Mouse (Mus musculus) urinary bladder, postnatal 4 days (tissue): ENCODE data around the gene Gimap7.

Source experiments
- DNase-seq, 2 experiments: peaks; one replicate each; pipeline ENCODE4 v3.0.0; 2021 to 2022; ENCODE audit warnings: low spot score in 2 of 2

Gene Gimap7

DNA sequence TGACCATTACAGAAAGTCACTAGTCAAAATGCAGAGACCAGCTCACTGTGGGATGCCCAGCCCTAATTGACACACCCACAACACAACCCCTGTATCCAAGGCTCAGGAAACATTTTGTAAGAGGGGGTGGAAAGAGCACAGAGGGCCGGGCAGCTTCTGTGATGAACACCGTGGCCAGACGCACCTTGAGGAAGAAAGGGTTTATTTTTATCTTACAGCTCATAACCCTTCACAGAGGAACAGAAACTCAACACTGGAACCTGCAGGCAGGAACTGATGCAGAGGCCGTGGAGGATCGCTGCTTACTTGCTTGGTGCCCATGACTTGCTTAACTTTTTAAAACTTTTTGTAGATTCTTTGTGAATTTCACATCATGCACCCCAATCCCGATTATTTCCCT lies 25.5 kb upstream of the Gimap7 start:
- no peak for DNase-seq

DNA sequence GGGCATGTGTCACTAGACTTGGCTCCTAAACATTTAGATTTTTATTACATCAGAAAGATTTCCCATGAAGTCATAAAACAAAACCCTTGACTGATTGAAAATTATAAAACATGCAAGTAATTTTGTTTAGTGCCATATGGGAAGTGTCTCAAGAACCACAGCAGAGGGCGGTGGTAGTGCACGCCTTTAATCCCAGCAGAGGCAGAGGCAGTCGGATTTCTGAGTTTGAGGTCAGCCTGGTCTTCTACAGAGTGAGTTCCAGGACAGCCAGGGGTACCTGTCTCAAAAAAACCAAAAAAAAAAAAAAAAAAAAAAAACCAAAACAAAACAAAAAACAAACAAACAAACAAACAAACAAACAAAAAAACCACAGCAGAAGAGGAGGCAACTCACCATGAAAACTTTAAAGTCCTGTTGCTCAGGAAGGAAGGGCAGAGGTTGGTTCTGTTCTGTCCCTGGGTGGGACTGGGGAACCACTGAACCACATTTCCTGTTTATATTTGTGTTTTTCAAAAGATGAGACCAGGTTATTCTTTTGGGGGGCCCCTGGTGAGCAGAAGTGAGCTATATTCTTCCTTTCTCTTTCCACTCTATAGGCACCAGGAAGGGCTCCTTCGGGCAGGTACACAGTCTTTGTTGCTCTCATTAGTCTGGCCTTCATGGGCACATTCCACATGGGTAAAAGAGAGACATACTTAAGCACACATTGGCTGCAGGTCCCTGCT lies 21.4 kb upstream of the Gimap7 start:
- DNase-seq = no peak

DNA sequence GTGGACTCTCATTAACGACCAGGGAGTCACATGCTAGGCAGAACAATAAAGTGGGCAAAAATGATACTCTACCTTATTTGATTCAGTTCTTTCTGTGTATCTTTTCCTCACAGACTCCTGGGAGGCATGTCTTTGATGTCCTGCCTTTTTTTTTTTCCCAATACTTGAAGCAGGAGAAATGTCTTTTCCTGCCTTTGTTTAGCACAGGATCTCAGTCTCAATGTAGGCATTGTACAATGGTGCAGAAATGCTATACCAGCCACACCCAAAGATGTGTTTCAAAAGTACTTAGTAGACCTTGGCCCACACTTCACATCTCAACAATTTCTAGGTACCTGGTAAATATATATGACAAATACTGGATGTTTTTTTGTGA lies 20.9 kb upstream of the Gimap7 start:
- DNase-seq = no peak

DNA sequence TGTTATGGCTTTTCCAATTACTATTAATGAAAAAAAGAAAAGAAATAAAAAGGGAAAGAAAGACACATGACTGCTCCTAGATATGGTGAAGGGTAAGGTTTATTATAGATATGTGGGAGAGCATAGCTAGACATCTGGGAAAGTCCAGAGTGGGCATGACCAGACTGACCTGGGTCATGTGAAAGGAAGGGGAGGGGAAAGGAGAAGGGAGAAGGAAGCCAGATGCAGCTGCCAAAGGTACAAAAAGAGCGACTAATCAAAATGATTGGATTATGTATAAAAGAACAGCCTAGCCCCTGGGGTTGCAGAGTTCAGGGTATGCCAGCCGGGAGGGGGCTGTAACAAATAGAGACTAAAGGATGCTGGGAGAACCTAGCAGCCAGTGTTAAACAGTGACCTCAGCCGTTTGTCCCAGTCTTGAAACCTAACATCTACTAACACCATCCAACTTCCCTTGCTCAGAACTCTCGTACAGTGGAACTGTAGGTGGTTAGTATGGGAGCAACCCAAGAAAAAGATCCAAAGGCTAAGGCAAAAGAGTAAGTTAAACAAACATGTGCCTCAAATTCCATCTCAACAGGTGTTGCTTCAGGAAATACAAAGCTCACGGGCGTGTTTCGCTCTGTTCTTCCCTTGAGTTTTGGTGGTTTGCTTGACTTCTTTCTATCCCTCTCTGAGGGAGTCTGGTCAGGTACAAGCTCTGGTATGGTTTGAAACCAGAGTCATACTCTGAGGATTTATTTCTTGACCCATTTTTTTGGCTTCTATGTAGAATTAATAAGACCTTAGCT lies 20.2 kb upstream of the Gimap7 start:
- no peak for DNase-seq

DNA sequence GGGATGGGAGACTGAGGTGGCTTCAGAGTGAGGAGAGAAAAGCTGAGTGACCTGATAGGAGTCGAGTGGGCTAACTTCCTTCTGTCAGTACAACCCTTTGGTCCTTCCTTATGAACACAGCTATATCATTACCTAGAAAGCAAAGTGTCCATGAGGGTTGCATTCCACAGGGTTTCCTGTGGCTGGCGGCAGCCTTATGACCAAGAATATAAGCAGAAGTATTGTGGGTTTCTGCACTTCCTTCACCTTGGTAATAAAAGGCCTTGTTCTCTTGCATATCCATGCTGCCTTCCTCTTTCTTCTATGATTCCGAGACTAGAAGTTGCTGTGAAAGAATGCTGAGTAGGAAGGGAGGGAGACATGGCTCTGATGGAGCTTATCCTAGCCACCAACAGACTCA lies 19.5 kb upstream of the Gimap7 start:
- no peak for DNase-seq

DNA sequence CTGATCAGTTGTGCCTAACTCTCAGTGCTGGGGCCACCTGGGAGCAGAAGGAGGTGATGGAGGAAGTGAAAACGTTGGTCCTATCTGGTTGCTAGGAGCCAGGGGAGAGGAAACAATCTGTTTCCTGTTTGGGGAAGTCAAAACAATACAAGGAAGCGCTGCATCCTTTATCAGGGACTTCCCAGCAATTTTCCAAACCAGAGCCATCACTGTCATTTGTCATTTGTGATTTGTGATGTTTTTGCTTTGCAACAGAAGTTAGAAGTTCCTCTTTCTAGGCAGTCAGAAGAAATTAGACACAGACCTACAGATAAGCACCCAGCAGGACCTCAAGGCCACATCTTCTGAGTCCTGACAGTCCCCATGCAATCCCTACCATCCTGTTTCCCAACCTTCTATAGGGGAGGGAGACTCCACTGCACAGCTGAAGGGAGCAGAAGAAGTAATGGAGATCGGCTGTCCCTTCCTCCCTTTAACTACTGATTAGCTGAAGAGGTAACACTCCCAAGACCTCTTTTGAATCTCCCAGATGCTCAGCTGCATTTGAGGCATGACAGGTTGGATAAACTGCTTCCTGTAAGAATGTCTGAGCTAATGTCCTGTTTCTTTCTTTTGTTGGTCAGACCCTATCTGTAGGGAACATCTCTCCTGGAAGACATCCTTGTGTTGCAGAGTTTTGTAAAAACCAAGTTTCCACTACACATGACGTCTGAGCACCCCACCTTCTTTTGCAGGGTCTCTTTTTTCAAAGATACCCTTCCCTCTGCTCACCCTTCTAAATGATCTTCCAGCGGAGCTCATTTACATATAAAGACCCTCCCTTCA lies 18.0 kb upstream of the Gimap7 start:
- DNase-seq = no peak

DNA sequence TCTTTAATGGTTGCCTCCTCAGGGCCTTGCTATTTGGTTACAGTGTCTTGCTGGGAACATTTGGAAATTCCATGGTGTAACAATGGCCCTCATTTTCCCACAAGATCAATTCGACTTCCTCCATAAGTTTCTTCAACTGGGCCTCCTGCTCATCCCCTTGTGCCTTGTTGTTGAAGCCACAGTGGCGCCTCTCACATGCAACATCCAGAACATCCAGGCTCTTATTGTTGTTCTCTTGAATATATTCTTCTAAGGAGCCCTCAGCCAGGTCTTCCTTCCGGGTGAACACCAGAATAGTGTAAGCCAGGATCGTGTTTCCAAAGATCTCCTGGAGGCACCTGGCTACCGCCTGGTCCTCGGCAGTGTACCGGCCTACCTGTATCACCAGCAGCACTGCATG lies 16.3 kb upstream of the Gimap7 start:
- DNase-seq = no peak

DNA sequence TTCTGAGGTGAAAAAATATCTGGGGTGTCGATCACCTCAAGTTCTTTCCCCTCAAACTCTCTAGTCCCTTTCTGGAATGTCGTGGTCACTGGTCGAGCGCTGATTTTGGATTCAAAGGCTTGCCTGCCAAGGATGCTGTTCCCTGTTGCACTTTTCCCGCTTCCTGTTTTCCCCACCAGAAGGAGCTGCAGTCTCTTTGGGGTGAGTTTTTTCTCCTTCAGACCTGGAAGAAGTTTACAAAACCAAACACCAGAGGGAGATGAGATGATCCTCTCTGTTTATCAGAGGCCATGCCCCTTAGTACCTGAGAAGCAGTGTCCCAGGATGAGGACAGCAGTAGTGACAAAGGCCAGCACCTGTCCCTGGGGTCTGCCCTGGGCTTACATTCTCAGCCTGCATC lies 15.8 kb upstream of the Gimap7 start:
- no peak for DNase-seq

DNA sequence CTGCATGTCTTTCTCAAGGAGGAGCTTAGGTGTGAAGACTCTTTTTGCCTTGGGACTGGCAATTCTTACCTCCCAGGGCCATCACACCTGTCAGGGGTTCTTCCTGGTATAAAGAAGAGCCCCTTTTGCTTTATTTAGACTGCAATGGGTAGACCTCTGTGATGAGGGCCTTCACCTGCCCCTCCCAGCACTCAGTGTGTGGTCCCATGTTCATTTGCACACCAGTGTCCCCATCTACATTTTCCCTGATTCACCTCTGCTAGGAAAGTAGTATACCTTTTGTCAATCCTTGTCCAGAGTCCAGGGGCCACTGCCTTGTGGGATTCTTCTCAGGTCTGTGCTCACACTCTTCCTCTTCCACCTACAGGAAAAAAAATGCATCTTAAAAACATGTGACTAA lies 14.3 kb upstream of the Gimap7 start:
- no peak for DNase-seq

DNA sequence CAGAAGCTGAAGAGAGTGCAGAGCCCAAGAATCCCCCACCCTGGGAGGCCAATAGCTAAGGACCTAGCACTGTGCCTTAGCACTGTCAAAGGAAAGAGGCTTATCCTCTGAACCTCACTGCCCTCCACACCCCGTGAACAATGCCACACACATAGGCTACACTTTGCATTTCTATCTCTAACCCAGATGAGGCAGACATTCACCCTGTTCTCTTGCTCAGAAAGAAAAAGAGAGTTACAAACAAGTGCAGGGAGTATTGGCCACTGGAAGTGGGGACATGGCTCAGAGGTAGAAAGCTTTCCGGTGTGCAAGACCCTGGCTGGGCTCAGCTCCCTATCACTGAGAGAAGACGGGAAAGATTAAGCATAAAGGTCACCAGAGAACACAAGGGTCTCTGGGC lies 12.3 kb upstream of the Gimap7 start:
- no peak for DNase-seq

DNA sequence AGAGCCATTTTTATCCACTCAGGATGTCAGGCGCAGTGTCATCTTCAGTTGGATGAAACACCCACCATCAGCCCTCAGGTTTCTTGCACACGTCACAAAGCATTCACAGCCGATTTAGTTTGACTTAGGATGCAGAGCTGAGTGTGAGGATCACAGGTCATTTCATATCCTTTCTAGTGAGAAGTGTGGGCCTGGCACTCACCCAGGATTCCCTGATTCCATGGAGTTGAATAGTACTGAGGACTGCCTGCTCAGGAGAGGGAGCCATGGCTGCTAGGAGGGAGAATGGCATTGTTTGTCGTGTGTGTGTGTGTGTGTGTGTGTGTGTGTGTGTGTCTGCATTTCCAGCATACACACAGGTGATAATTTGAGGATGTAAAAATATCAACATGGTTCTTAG lies 1.9 kb downstream of the Gimap7 start:
- DNase-seq = peak in 1 of 2 experiments; percentile 54

DNA sequence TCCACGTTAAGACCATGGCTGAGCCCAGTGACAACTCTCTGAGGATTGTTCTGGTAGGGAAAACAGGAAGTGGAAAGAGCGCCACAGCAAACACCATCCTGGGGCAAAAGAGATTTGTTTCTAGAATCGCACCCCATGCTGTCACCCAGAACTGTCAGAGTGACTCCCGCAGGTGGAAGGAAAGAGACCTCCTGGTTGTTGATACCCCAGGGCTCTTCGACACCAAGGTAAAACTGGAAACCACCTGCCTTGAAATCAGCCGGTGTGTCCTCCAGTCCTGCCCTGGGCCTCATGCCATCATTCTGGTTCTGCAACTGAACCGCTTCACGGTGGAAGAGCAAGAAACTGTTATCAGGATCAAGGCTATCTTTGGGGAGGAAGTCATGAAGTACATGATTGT lies 5.0 kb downstream of the Gimap7 start:
- peak in 1 of 2 experiments; percentile 52 for DNase-seq

DNA sequence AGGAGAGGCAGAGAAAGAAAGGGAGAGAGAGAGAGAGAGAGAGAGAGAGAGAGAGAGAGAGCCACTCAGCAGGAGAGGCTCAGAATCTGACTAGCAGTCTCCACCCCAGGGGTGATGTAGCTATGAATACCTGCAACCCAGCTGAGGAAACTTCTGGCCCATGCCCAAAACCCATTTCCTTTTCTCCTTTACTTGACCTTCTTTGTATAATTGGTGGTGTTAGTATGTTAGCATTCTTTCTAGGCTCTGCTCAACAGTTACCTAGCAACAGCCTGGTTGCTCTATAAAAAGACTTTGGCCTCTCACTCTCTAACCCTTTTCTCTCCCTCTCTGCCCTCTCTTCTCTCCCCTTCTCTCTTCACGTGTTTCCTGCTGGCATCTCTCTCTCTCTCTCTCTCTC lies 7.1 kb downstream of the Gimap7 start:
- DNase-seq = no peak

DNA sequence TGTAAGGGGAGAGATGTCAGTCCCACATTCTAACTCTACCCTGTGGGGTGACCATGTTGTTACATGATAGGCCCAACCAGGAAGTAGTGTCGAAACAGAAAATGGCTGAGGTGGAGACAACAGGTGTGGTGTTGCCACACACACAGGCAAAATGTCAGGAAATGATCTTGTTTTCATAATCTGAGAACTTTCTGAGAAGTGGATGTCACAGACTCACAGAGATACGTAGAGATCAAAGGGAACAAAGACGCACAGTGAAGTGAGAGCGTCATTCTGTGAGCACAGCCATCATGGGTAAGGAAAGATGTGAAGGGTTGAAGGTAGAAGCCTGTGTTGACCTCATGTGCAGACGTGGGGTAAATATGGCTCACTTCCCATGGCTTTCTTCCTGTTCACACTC lies 9.3 kb downstream of the Gimap7 start:
- no peak for DNase-seq

DNA sequence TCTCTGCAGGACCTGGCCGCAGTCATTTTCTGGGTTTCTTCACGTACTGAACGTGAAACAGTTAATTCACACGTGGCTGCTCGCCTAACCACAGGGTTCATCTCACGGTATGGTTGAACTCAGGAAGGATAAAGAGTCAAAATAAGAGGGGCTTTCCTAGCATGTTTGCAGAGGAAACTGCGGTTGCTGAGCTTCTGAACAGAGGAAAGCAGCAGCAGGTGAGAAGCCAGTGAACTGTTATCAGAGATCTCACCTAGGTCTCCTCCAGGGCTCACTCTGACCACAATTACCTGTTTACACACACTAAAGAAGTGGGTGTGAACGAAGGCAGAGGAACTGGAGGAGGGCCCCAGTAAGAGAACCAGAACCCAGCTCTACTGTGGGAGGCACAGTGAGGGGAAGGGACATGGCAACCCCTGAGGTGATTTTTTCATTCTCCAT lies 14.5 kb downstream of the Gimap7 start:
- no peak for DNase-seq

DNA sequence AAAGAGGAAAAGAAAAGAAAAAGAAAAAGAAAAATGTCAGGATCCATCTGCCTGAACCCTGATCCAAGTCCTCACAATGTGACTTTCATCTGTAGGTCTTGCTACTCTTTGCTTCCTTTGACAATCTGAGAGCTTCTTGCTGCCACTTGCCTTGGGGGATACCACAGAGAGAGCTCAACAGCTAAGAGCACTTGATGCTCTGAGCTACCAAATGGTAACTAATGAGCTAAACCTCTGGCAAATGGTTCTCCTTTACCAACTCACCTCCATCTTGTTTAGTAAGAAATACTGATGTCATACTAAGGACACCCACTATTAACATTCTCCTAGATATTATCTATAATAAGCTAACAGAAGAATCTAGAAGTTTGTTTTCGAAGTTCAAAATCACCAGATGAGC lies 15.2 kb downstream of the Gimap7 start:
- no peak for DNase-seq

DNA sequence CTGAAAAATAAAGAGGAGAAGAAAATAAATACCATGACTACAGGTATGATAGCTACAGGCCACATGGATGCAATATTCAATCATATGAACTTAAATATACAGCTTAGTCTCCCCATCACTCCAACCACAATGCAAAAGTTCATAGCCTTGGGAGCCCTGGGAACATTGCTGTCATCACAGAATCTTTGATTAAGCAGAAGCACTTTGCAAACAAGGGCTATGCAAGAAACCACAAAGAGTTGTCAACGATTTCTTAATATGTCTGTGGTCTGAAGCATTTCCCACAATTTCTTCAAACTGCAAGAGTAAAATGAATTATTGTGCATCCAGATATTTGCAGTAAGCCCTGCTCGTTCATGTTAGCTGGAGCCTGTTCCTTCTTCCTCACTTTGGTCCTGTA lies 18.6 kb downstream of the Gimap7 start:
- no peak for DNase-seq

DNA sequence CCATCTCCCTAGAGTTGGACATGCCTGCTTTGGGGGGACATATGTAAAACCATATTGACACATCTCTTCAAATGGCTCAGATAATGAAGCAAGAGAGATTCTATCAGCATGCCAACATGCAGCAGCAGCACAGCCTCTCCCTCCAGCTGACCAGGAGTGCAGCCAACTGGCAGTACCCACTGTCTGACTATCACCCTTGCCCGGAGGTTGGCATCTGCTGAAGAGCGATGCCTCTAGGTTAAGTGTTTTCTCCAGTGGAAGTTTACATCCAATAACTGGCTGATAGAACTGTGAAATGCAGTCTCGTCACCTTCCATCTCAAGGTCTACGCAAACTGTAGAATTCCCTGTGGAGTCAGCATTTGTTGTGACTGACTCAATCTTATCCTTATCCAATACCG lies 19.3 kb downstream of the Gimap7 start:
- DNase-seq = no peak

DNA sequence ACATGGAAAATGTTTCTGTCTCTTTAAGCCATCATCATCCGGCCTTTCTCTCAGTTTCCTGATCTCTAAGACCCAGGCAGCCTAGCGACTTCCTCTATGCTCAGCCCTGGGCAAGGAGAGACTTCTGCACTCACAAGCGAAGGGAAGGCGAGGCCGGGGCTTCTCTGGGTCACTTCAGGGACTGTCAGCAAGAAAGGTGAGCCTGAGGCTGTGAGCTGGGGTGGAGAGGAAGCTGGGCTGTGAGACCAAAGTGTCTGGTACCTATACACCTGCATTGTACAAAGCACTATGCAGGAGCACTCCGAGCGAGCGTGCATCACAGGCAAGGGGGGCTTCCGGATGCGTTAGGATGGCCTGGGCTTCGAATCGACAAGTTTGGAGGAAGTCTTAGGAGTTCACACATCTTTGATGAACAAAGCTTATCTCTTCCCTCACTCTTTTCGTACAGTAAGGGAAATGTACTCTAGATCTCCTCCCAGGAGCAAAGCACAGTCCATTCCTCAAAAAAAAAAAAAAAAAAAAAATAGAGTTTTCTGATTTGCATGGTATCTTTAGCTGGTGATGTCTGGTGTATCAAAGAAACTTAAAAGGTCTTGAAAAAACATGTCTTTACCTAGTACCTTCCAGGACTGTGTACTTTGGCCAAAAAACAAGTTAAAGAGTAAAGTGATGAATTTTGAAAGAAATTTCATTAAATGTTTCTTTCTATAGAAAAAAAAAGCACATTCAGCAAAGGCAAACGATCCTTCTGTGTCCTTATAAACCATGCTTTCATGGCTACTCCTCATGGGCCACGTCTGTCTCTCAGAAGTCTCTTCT lies 20.7 kb downstream of the Gimap7 start, which contains the start of gene Gimap1:
Gene Gimap1 (plus strand): TSS at position 94 of the 819 bp plus-strand sequence.
- DNase-seq = no peak

DNA sequence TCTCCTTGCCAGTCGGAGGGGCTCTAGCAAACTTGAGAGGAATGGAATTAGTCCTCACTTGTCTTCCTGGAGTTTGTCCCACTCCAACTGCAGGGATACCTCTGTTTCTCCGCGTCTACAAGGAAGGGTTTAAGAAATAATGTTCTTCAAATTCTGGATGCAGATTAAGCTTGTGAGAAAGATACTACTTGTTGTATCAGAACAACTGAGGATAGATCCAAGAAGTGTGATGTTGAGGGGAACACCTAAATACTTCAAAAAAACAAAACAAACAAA lies 21.3 kb downstream of the Gimap7 start:
- no peak for DNase-seq

DNA sequence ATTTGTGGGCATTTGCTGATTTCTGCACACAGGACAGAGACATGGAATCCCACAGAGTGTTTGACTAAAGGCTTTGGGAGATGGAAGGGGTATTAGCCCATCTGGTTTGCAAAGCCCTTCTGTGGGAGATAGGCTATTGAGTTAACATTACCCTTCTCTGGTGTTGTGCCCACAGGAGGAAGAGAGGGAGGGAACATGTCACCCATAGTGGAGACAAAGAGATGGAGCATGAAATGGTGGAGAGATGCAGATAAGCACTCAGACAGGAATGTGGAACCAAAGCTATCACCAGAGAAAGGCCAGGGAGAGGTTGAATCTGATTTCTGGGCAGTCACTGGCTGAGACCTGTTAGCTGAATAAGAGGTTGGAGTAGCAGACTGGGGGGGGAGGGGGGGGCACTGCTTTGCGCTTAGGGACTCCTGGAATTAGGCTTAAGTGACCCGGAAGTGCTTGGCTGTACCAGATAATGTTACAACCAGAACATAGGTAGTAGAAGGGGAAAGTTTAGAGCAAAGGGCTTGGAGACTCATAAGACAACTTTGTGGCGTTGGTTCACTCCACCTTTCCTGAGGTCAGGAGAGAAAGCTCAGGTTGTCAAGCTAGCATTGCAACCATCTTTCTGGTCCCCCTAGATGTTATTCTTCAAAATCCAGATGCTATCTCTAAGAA lies 22.2 kb downstream of the Gimap7 start:
- DNase-seq = no peak
